Mouse (Mus musculus) lung, postnatal 0 days (tissue): ENCODE results near the gene Ccdc74a. TPM values are rescaled to one million over a fixed set of nuclear protein-coding genes. Genes with fewer than 3 reads are reported as not detected.

Experiments
- ATAC-seq: fragments of 200-750 bp; cut with Nextera tagmentation; 2 replicates; pipeline ENCODE4 v1.8.0; 2017; ENCODE audit warnings: moderate library complexity
- DNase-seq: peaks from one replicate; pipeline ENCODE4 v3.0.0-alpha.2; 2016; ENCODE audit warnings: low spot score
- H3K27ac ChIP-seq: fragments of 300-500 bp; sonication (generic); 2 replicates; pipeline ENCODE4 v1.5.1; 2014; ENCODE audit warnings: antibody characterized with exemption, mild to moderate bottlenecking, low read length, mixed read lengths
- H3K27me3 ChIP-seq: fragments of 300-500 bp; sonication (generic); replicated peaks from 2 replicates; pipeline ENCODE4 v1.6.1; 2014; ENCODE audit warnings: low read length, mixed read lengths; ENCODE audit not compliant: insufficient read depth
- H3K36me3 ChIP-seq: fragments of 300-500 bp; sonication (generic); 2 replicates; pipeline ENCODE4 v1.6.1; 2014; ENCODE audit warnings: low read length, mixed read lengths; ENCODE audit not compliant: insufficient read depth
- H3K4me1 ChIP-seq: fragments of 300-500 bp; sonication (generic); 2 replicates; pipeline ENCODE4 v1.6.1; 2014; ENCODE audit warnings: antibody characterized with exemption, low read depth, low read length, mixed read lengths; ENCODE audit not compliant: insufficient read depth
- H3K4me2 ChIP-seq: fragments of 300-500 bp; sonication (generic); replicated peaks from 2 replicates; pipeline ENCODE4 v1.6.1; 2014; ENCODE audit warnings: low read depth, mild to moderate bottlenecking, low read length, moderate library complexity, mixed read lengths
- H3K4me3 ChIP-seq: fragments of 300-500 bp; sonication (generic); 2 replicates; pipeline ENCODE4 v1.5.1; 2014; ENCODE audit warnings: low read depth, low read length
- H3K9ac ChIP-seq: fragments of 300-500 bp; sonication (generic); replicated peaks from 2 replicates; pipeline ENCODE4 v1.6.1; 2014; ENCODE audit warnings: low read depth, mild to moderate bottlenecking
- H3K9me3 ChIP-seq: fragments of 300-500 bp; sonication (generic); 2 replicates; pipeline ENCODE4 v1.6.1; 2016; ENCODE audit warnings: low read length, mixed read lengths
- CTCF ChIP-seq: IDR thresholded peaks from 2 replicates; pipeline ENCODE4 v1.5.1; 2016; ENCODE audit warnings: antibody characterized with exemption, mild to moderate bottlenecking
- EP300 ChIP-seq: IDR thresholded peaks from 2 replicates; pipeline ENCODE4 v1.6.1; 2016; ENCODE audit warnings: antibody characterized with exemption, mild to moderate bottlenecking, control low read depth
- WGBS: fragments of 180-500 bp; shearing (Covaris S2); extraction: QIAGEN DNeasy Blood & Tissue Kit; methylation state at CpG from one replicate; pipeline ENCODE4 v1.1.7; 2014; 5-methylcytosine and 5-hydroxymethylcytosine counted together
- polyA plus RNA-seq: library from polyadenylated mRNA; unstranded; fragments of >200 nt; fragmentation: Nextera tagmentation; extraction: Ambion mirVana; gene quantifications from 2 replicates; pipeline ENCODE4 v1.2.1, GENCODE M21; 2015

The Ccdc74a gene
- polyA plus RNA-seq, 1 experiment from 2014 or later: 10.4 TPM

- TF ChIP-seq EP300: no peak
- no peak for TF ChIP-seq CTCF
- Histone ChIP-seq H3K9me3 (no peaks in the 10 kb centered on the region), H3K4me1 (peaks cover 6% of the 10 kb centered on the region; the same call in 1 of the 2 replicates), H3K4me3 (no peak overlapping the region), H3K36me3 (peaks cover 19% of the 10 kb centered on the region), H3K27ac (no peak overlapping the region), H3K4me2 (no peak overlapping the region), H3K9ac (no peak overlapping the region), H3K27me3 (no peaks in the 10 kb centered on the region)
- WGBS: 81% methylated on average over 10 of the region's 10 CpGs
- ATAC-seq (no peak), DNase-seq (no peak)
Observed at GRCm38 (mm10) chr16:17647566-17648340, 1.5 kb downstream of the Ccdc74a start.

- TF ChIP-seq CTCF (no peak), EP300 (no peak)
- WGBS: 84% methylated on average over 16 of the region's 16 CpGs
- no peaks in the 10 kb centered on the region for H3K9me3 ChIP-seq
- no peak overlapping the region for H3K4me2 ChIP-seq
- peaks cover 32% of the 10 kb centered on the region for H3K36me3 ChIP-seq
- no peak overlapping the region for H3K27ac ChIP-seq
- H3K9ac ChIP-seq: no peak overlapping the region
- no peak overlapping the region for H3K4me3 ChIP-seq
- DNase-seq: no peak
- no peak for ATAC-seq
- peaks cover 6% of the 10 kb centered on the region; the same call in 1 of the 2 replicates for H3K4me1 ChIP-seq
- no peaks in the 10 kb centered on the region for H3K27me3 ChIP-seq
Observed at GRCm38 (mm10) chr16:17649925-17650605, 3.8 kb downstream of the Ccdc74a start.

GRCm38 (mm10) chr16:17650711-17651110 lies 4.4 kb downstream of the Ccdc74a start:
- Histone ChIP-seq H3K27me3 (no peaks in the 10 kb centered on the region), H3K9me3 (no peaks in the 10 kb centered on the region), H3K9ac (no peak overlapping the region), H3K27ac (no peak overlapping the region), H3K4me2 (no peak overlapping the region), H3K4me3 (no peak overlapping the region), H3K36me3 (peaks cover 34% of the 10 kb centered on the region), H3K4me1 (peaks cover 6% of the 10 kb centered on the region; the same call in 1 of the 2 replicates)
- 100% methylated on average over 1 of the region's 1 CpGs for WGBS
- DNase-seq (no peak), ATAC-seq (no peak)
- no peak for TF ChIP-seq CTCF

- Histone ChIP-seq H3K4me2 (no peak overlapping the region), H3K27ac (no peak overlapping the region), H3K4me3 (no peak overlapping the region), H3K9ac (no peak overlapping the region), H3K36me3 (peaks cover 40% of the 10 kb centered on the region), H3K27me3 (no peaks in the 10 kb centered on the region), H3K9me3 (no peaks in the 10 kb centered on the region), H3K4me1 (no peaks in the 10 kb centered on the region)
- WGBS: 86% methylated on average over 4 of the region's 4 CpGs
- ATAC-seq: no peak
- no peak for DNase-seq
- no peak for TF ChIP-seq CTCF
- no peak for TF ChIP-seq EP300
Observed at GRCm38 (mm10) chr16:17652607-17653006, 6.3 kb downstream of the Ccdc74a start.

GRCm38 (mm10) chr16:17653601-17654000 lies 7.3 kb downstream of the Ccdc74a start:
- no peak for DNase-seq
- H3K27me3 ChIP-seq: no peaks in the 10 kb centered on the region
- no peaks in the 10 kb centered on the region for H3K4me1 ChIP-seq
- no peaks in the 10 kb centered on the region for H3K9me3 ChIP-seq
- ATAC-seq: no peak
- peaks cover 40% of the 10 kb centered on the region for H3K36me3 ChIP-seq
- no peak overlapping the region for H3K4me3 ChIP-seq
- no peak overlapping the region for H3K4me2 ChIP-seq
- TF ChIP-seq EP300: no peak
- TF ChIP-seq CTCF: no peak
- H3K9ac ChIP-seq: no peak overlapping the region
- no peak overlapping the region for H3K27ac ChIP-seq
- 98% methylated on average over 5 of the region's 5 CpGs for whole genome bisulfite sequencing

GRCm38 (mm10) chr16:17654188-17654795 lies 8.0 kb downstream of the Ccdc74a start:
- TF ChIP-seq EP300: no peak
- 94% methylated on average over 4 of the region's 4 CpGs for WGBS
- ATAC-seq (no peak), DNase-seq (no peak)
- peaks cover 40% of the 10 kb centered on the region for H3K36me3 ChIP-seq
- no peaks in the 10 kb centered on the region for H3K27me3 ChIP-seq
- no peak overlapping the region for H3K4me3 ChIP-seq
- no peaks in the 10 kb centered on the region for H3K9me3 ChIP-seq
- no peak overlapping the region for H3K27ac ChIP-seq
- no peaks in the 10 kb centered on the region for H3K4me1 ChIP-seq
- no peak overlapping the region for H3K9ac ChIP-seq
- no peak overlapping the region for H3K4me2 ChIP-seq
